Mouse (Mus musculus): Measurements from ENCODE around the gene Abcg5. TPM values are rescaled to one million over a fixed set of nuclear protein-coding genes. Genes with fewer than 3 reads are reported as not detected.

The Abcg5 gene
- polyA plus RNA-seq, 1 experiment from 2014 or later = 1.2 TPM

Other genes with a start within 250 kb of the Abcg5 start
- gene Thada, start 216.8 kb downstream of the Abcg5 start, polyA plus RNA-seq (2014; fragmentation: Nextera tagmentation; extraction: Ambion mirVana) = 7.0 and 9.5 TPM in 2 replicates
- gene Plekhh2, start 171.1 kb downstream of the Abcg5 start, polyA plus RNA-seq (2014; fragmentation: Nextera tagmentation; extraction: Ambion mirVana) = 1.8 and 3.4 TPM in 2 replicates
- gene Dync2li1, start 56.5 kb downstream of the Abcg5 start, polyA plus RNA-seq (2014; fragmentation: Nextera tagmentation; extraction: Ambion mirVana) = 31.9 and 36.2 TPM in 2 replicates
- gene Abcg8, start 6.7 kb downstream of the Abcg5 start, polyA plus RNA-seq (2014; fragmentation: Nextera tagmentation; extraction: Ambion mirVana) = 0.09 TPM in 2 replicates
- 36.4 and 51.4 TPM in 2 replicates for gene Lrpprc, start 107.8 kb upstream of the Abcg5 start, polyA plus RNA-seq (2014; fragmentation: Nextera tagmentation; extraction: Ambion mirVana)

Measured in midbrain, embryonic 14.5 days (tissue).